Mouse (Mus musculus) cerebellum, adult 8-10 months (tissue): ENCODE data around the gene Fam214b.

Experiments used
- DNase-seq: peaks from one replicate; pipeline ENCODE4 v3.0.0; 2022

The Fam214b gene

DNA sequence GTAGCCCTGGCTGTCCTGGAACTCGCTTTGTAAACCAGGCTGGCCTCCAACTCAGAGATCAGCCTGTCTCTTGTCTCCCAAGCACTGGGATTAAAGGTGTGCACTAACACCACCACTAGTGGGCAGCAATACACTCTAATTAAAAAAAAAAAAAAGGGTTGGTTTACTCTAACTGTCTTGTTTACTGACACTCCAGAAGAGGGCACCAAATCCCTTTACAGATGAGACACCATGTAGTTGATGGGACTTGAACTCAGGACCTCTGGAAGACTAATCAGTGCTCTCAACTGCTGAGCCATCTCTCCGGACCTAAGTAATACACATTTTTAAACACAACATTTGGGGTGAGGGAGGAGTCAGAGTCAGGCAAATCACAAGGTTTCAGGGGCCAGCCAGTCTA is 40.3 kb downstream of the Fam214b start:
- DNase-seq: no peak

DNA sequence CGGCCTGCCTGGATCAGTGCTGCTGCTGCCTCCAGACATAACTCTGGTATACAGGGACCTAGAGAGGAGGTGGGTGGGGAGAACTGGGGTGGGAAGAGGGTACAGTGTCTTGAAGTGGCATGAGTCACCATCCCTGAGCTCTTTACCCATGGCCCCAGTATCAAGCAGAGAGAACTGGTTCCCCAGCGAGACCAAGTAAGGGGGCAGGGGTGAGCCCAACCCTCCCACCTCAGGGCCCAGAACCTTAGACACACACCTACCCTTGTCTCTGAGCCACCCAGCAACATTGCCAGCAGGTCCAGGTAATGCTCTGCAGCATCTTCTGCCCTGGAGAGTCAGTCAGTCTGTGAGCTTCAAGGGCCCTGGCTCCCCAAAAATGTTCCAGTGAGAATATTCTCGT is 41.1 kb downstream of the Fam214b start:
- DNase-seq: no peak

DNA sequence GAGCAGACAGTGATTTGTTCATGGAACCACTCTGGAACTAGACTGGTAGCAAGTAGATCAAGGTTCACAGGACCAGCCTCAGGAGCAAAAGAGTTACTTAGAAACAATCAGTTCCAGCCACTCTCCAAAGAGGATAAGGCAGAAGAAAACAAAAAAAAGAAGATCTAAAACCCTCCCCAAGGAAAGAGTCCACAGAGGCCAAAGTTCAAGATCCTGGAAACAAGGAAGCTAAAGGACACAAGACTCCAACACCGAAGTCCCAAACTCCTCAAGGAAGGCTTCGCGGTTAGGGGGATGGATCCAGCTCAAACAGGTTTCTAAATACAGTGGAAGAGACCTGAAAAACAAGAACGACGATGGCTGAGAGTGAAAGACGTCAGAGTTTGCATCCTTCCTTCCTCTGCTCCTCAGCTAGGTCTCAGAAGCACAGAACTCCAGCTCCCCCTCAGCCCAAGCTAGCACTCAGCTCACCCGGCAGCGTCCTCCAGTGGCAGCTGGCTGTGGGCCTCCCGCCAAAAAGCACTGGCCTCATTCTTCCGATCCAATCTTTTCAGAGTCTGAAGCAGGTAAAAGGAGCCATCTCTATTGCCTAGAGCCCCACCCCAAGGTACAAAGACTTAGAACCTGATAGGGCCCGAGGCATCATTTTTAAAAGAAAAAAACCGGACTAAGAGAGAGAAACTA is 43.1 kb downstream of the Fam214b start:
- DNase-seq: no peak

DNA sequence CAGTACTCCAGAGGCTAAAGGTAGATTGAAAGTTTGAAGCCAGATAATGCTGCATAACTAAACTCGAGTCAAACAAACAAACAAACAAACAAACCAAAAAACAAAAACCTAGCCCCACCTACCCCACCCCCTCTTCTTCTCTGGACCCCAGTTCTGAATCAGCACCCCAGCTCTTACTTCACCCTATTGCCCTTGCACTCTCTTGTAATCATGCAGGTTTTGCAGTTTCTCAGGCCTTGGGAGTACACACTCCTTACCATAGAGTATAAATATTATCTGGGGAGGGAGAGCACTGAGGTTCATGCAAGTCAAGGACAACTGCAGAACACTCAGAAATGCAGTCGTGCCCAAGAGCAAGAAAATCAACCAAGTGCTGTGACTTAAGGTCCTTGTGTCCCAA is 44.7 kb downstream of the Fam214b start:
- no peak for DNase-seq

DNA sequence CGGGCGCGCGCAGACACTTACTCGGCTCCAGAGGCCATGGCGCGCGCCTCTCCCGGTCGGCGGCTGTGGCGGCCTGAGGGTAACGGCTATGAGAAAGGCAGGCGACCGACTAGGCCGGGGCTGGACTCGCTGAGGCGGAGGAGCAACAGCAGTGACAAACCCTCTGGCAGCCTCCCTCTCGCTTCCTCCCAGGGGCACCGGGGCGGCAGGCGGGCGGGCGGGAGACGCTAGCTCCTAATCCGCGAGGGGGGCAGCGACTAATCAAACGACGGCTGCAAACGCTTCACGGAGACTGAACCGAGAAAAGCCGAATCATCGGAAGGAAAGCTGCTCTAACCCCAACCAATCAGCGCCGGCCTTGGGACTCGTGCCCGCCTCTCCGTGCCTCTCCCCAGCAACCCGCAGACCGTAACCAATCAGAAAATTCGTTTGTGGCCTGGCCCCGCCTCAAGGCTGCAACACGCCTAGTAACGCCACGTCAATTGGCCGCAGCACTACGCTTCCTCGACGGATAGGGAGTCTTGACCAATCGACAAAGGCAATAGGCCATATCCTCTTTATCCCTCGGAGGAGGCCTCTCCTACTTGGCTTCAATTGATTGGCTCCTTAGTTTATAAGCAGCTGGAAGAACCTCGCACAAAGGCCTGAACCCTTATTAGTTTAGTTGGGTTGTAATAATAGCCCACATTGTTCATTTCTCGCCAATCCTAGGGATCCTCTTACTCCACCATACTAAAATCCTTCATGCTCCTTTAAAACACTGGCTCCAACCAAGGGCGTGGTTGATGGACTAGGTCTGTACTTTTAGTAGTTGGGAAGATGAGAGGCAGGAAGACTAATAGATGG is 45.7 kb downstream of the Fam214b start, which contains the start of gene Vcp:
Gene Vcp (minus strand): TSS at position 367 of the 846 bp plus-strand sequence.
- peak; percentile 98 for DNase-seq

DNA sequence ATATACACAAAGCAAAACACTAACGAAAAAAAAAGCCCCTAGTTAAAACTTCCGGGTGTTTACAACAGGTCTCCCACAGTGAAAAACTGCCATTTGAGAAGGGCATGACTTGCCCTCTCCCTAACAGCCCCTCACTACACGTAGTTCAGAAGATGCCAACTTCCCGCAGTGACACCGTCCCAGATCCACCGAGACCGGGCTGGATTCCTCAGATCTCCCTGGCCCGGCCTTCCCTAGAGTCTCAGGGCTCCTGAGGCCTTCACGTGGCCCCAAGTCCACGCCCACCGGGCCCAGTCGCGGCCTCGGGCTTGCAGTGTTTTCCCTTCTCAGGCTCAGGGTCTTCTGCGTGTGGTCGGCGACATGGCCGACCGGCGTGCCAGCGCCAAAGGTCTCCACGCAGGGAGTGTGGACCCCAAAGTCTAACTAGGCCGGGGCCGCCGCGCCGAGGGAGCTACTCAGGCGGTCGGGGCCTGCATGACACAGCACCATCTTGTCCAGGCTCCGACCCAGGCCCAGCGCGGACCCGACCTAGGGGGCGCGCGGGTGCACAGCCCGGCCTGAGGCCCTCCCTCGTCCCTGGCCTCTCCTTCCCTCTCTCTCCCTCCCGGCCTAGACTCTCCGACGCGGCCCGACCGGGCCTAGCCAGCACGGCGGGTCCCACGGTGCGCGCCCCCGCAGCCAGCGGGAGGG is 46.4 kb downstream of the Fam214b start:
- peak; percentile 65 for DNase-seq

DNA sequence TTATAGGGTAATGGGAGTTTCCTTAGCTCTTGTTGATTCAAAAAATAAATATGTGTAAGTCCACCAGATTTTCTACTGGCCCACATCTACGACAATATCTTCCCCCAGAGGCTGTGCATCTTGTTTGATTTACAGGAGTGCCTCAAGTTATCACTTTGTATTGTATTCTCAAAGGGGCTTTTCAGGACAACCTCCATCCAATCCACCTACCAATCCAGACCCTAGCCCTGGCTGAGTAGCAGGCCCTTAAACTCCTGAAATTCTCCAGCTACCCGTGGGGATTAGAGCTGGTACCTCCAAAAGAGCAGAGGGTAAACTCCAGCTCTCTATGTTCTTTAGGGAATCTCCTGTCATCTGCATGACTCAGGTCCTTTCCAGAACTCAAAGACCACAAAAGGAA is 48.0 kb downstream of the Fam214b start:
- DNase-seq: no peak

DNA sequence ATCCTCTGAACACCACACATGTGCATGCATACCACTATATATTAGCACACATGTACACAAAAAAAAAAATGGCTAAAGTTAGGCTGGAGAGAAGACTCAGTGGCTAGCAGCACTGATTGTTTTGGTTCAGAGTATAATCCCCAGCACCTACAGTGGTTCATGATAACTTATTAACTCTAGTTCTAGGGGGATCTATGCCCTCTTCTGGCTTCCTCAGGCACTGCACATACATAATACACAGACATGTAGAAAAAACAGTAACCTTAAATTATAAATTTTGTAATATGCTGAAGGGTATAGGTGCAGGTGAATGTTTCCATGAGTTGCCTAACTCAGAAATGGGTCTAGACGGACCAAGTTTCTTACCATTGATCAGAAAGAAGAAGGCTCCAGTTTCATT is 57.7 kb downstream of the Fam214b start:
- no peak for DNase-seq
